ENCODE assay signal across 13 mouse cellular contexts in the genomic region with DNA sequence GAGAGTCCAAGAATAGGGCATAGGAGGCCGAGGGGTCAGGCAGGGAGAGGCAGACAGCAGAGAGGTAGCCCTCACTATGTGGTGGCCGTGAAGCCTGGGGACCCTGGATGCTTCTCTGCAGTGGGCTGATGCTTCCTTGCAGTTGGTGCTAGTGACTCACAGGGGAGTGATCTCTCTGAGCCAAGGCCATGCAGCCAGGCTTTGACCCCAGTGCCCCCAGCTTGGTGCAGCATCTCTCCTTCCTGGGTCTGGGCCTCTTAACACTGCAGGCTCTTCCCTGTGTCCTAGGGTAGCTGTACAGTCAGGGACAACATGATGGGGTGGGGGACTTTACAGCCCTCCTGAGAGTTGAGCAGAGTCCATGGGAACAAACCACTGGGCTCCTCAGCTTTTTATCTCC. TPM values are rescaled to one million over a fixed set of nuclear protein-coding genes. Genes with fewer than 3 reads are reported as not detected.
DNase-seq lines count a peak whose midpoint lies in the region; ATAC-seq and TF ChIP-seq lines count a peak whose summit lies in the region.
"Had no signal": no experiment of that assay in that cellular context is flagged by ENCODE, and none has a peak within 500 bp of the region (broad histone marks: within the 10 kb centered on the region; RNA-seq: fewer than 3 reads in every experiment).

No protein-coding gene starts in this region.

- H3K4me2 ChIP-seq in forebrain, embryonic 16.5 days (ENCODE audit: low read length), result no peak overlapping the region
- H3K4me2 ChIP-seq in neural tube, embryonic 11.5 days (ENCODE audit: low read depth), result no peak overlapping the region

- no peaks in the 10 kb centered on the region; the same call in 1 of the 2 replicates for H3K79me2 ChIP-seq in heart, adult 2 months (replicated peaks; ENCODE audit: control insufficient read depth, insufficient read depth, low read length)

- H3K27ac ChIP-seq in forebrain, embryonic 10.5 days, result peak overlapping the region; percentile 48
- H3K27ac ChIP-seq in forebrain, embryonic 16.5 days (ENCODE audit: low read length), result no peak overlapping the region
- H3K27ac ChIP-seq in neural tube, embryonic 11.5 days (ENCODE audit: low read depth, low read length), result peak overlapping the region; percentile 60; the same call in 1 of the 2 replicates
- peak overlapping the region; percentile 76 for H3K27ac ChIP-seq in midbrain, embryonic 10.5 days (replicated peaks)
- no peak overlapping the region for H3K27ac ChIP-seq in layer of hippocampus, adult 2 months
- H3K27ac ChIP-seq in heart, adult 2 months, result no peak overlapping the region

- TF ChIP-seq POLR2A in heart, adult 2 months (IDR thresholded peaks at IDR 0.05; ENCODE audit: insufficient read depth, low read depth, low read length), result no peak

- H3K9me3 ChIP-seq in forebrain, embryonic 10.5 days, result no peaks in the 10 kb centered on the region
- no peaks in the 10 kb centered on the region for H3K9me3 ChIP-seq in forebrain, embryonic 16.5 days (ENCODE audit: control insufficient read depth, low read length)
- H3K9me3 ChIP-seq in neural tube, embryonic 11.5 days (ENCODE audit: control insufficient read depth, low read length), result no peaks in the 10 kb centered on the region
- H3K9me3 ChIP-seq in midbrain, embryonic 10.5 days (replicated peaks), result no peaks in the 10 kb centered on the region

- H3K36me3 ChIP-seq in forebrain, embryonic 10.5 days (replicated peaks), result peaks cover 5% of the 10 kb centered on the region
- no peaks in the 10 kb centered on the region for H3K36me3 ChIP-seq in forebrain, embryonic 16.5 days (ENCODE audit: control insufficient read depth, insufficient read depth)
- H3K36me3 ChIP-seq in neural tube, embryonic 11.5 days (ENCODE audit: control insufficient read depth, insufficient read depth, low read length), result no peaks in the 10 kb centered on the region
- H3K36me3 ChIP-seq in midbrain, embryonic 10.5 days, result peaks cover 8% of the 10 kb centered on the region
- H3K36me3 ChIP-seq in heart, adult 2 months (ENCODE audit: control insufficient read depth, insufficient read depth, low read length), result no peaks in the 10 kb centered on the region

- no peak overlapping the region for H3K9ac ChIP-seq in forebrain, embryonic 16.5 days (replicated peaks; ENCODE audit: low read depth, low read length)
- no peak overlapping the region for H3K9ac ChIP-seq in neural tube, embryonic 11.5 days (ENCODE audit: low read length)
- no peak overlapping the region for H3K9ac ChIP-seq in heart, adult 2 months (ENCODE audit: low read depth, low read length)

- TF ChIP-seq EP300 in heart, adult 2 months (IDR thresholded peaks at IDR 0.05; ENCODE audit: insufficient read depth, low read depth, low read length), result no peak

- H3K27me3 ChIP-seq in forebrain, embryonic 10.5 days (ENCODE audit: poor library complexity, severe bottlenecking), result peaks cover 14% of the 10 kb centered on the region
- H3K27me3 ChIP-seq in forebrain, embryonic 16.5 days (replicated peaks; ENCODE audit: control insufficient read depth, insufficient read depth, low read length), result peaks cover 35% of the 10 kb centered on the region
- no peaks in the 10 kb centered on the region for H3K27me3 ChIP-seq in neural tube, embryonic 11.5 days (ENCODE audit: control insufficient read depth, insufficient read depth, low read length)
- H3K27me3 ChIP-seq in midbrain, embryonic 10.5 days (ENCODE audit: low read depth, poor library complexity, severe bottlenecking), result peaks cover 39% of the 10 kb centered on the region
- no peaks in the 10 kb centered on the region for H3K27me3 ChIP-seq in heart, adult 2 months (ENCODE audit: control insufficient read depth, insufficient read depth, low read length)

- H3K4me3 ChIP-seq in forebrain, embryonic 10.5 days, result no peak overlapping the region
- H3K4me3 ChIP-seq in forebrain, embryonic 16.5 days (replicated peaks; ENCODE audit: low read length), result no peak overlapping the region
- no peak overlapping the region for H3K4me3 ChIP-seq in neural tube, embryonic 11.5 days (ENCODE audit: low read depth, low read length)
- H3K4me3 ChIP-seq in midbrain, embryonic 10.5 days, result no peak overlapping the region
- no peak overlapping the region for H3K4me3 ChIP-seq in layer of hippocampus, adult 2 months
- H3K4me3 ChIP-seq in heart, adult 2 months, result no peak overlapping the region

- TF ChIP-seq CTCF in layer of hippocampus, adult 2 months (conservative IDR thresholded peaks at IDR 0.05), result no peak
- TF ChIP-seq CTCF in heart, adult 2 months (IDR thresholded peaks at IDR 0.05), result no peak

- H3K4me1 ChIP-seq in forebrain, embryonic 10.5 days, result peaks cover 97% of the 10 kb centered on the region
- peaks cover 78% of the 10 kb centered on the region for H3K4me1 ChIP-seq in forebrain, embryonic 16.5 days (replicated peaks; ENCODE audit: control insufficient read depth, insufficient read depth, low read length)
- H3K4me1 ChIP-seq in neural tube, embryonic 11.5 days (ENCODE audit: control insufficient read depth, insufficient read depth, low read length), result peaks cover 80% of the 10 kb centered on the region
- peaks cover 97% of the 10 kb centered on the region for H3K4me1 ChIP-seq in midbrain, embryonic 10.5 days
- H3K4me1 ChIP-seq in heart, adult 2 months (ENCODE audit: control insufficient read depth, insufficient read depth, low read length), result peaks cover 6% of the 10 kb centered on the region

- no peak for DNase-seq in forebrain, embryonic 10.5 days (ENCODE audit: extremely low spot score, low spot score)
- no peak for DNase-seq in neural tube, embryonic 11.5 days (ENCODE audit: low spot score)
- no peak for DNase-seq in neural tube, embryonic 10.5 days (ENCODE audit: extremely low spot score, low spot score)
- no peak for DNase-seq in midbrain, embryonic 10.5 days (ENCODE audit: low spot score)
- peak; percentile 64 for DNase-seq in yolk sac, embryonic 10.5 days (ENCODE audit: low spot score)
- no peak for DNase-seq in layer of hippocampus, adult 2 months (ENCODE audit: low spot score in 2 of 2)
- no peak for DNase-seq in heart, adult 2 months
- DNase-seq: B cell, adult 2 months; heart, postnatal 14 days; lung, postnatal 14 days; spleen, adult 18-20 months; thymus, postnatal 4 days had no signal

- intact Hi-C loops in heart, adult 2 months (cut with DNase I), result no loop called here

- WGBS in forebrain, embryonic 10.5 days, result 41% methylated on average over 2 of the region's 2 CpGs
- 32% methylated on average over 2 of the region's 2 CpGs for WGBS in forebrain, embryonic 16.5 days
- whole genome bisulfite sequencing in neural tube, embryonic 11.5 days, result 33% methylated on average over 2 of the region's 2 CpGs
- WGBS in midbrain, embryonic 10.5 days, result 50% methylated on average over 2 of the region's 2 CpGs
- WGBS in heart, adult 2 months, result 51% methylated on average over 2 of the region's 2 CpGs

- no peak for ATAC-seq in forebrain, embryonic 16.5 days
- ATAC-seq in neural tube, embryonic 11.5 days (ENCODE audit: insufficient read depth, low FRiP score, low TSS enrichment), result no peak

RNA-seq across cellular contexts. Expression of a gene that starts 21.6 kb away (rescaled TPM):
- 3.9 and 4.1 TPM in 2 replicates for polyA plus RNA-seq in forebrain, embryonic 10.5 days (2016; fragmentation: Nextera tagmentation; extraction: Ambion mirVana)
- polyA plus RNA-seq in forebrain, embryonic 16.5 days (2015; fragmentation: Nextera tagmentation; extraction: Ambion mirVana), result 4.3 and 4.4 TPM in 2 replicates
- polyA plus RNA-seq in neural tube, embryonic 11.5 days (2014; fragmentation: Nextera tagmentation; extraction: Ambion mirVana), result 5.0 and 7.5 TPM in 2 replicates
- polyA plus RNA-seq in midbrain, embryonic 10.5 days (2016; fragmentation: Nextera tagmentation; extraction: Ambion mirVana), result 4.0 and 5.1 TPM in 2 replicates
- total RNA-seq in layer of hippocampus, adult 2 months (2021), result 1 to 10 TPM; 3.5 to 4.1 TPM
- 1 to 10 TPM; 2.1 to 5.0 TPM for total RNA-seq in heart, adult 2 months (2021)
- 2.0 and 2.8 TPM in 2 replicates for polyA plus RNA-seq in heart, adult 2 months (2012; rRNA removed)

Comparison
In these comparisons a context has a peak if more than half of its experiments do, and no peak if none do; other contexts are left out.
1. H3K27ac ChIP-seq: peak in forebrain, embryonic 10.5 days (single experiment), neural tube, embryonic 11.5 days (single experiment) and midbrain, embryonic 10.5 days (single experiment); none in forebrain, embryonic 16.5 days (single experiment), layer of hippocampus, adult 2 months (single experiment) and heart, adult 2 months (single experiment).